Mouse (Mus musculus) kidney, adult 8-10 months (tissue): ENCODE results near the gene Morc2a.

Experiments used
- DNase-seq, 2 experiments: peaks; one replicate each; pipeline ENCODE4 v3.0.0; 2022

Morc2a gene

DNA sequence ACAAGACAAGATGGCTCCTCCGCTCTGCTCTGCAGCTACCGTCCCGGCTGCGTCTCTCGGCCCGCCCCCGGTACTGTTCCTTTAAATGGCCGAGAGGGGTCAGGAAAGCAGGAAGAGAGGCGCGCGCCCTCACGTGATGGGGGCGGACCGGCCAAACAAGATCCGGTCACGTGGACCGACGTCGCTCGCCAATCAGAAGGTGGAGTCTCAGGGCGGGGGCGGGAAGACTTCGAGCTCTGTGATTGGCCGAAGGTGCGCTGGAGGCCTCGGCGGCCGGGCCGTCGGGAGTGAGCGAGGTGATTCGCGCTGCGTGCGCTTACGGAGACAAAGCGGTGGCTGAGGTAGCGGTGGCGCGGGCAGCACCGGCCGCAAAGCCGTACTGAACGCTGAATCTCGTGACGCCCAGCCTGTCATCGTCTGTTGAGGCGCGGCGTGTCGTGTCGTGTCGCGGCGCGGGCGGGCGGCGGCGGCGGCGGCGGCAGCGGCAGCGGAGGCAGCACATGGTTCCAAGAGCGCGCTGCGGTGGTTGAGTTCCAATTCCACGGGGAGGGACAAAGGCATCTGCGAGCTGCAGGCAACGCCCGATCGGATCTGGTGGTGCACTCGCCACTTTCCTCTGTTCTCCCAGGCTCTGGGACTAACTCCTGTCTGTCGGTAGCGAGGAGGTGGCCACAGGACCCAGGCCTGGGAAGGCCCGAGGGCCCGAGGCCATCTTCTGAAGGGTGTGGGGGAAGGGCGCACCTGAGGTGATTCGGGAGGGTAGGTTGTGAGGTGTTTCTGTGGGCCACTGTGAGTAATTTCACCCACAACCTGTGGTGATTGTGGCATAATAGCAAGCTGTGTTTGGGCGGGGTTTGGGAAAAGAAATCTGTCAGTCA lies at the start of gene Morc2a:
Morc2a (plus strand) TSS at position 228 of the 878 bp plus-strand sequence.
- DNase-seq: peak; percentile 97

- peak in 1 of 2 experiments; percentile 14 for DNase-seq
These were observed 47.0 kb upstream of the Morc2a start for GRCm38 (mm10) chr11:3601966-3602365.

DNA sequence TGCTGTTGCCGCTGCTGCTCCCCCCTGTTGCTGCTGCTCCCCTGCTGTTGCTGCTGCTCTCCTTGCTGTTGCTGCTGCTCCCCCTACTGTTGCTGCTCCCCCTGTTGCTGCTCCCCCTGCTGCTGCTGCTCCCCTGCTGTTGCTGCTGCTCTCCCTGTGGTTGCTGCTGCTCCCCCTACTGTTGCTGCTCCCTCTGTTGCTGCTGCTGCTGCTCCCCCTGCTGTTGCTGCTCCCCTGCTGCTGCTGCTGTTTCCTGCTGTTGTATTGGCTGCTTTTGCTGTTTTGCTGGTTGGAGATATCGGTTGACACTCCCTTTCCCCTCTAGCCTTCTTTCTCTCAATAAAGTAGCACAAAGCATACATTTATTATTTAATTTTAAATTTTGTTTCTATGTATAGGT lies 46.3 kb upstream of the Morc2a start:
- DNase-seq: peak; percentile 32 to 37

- peak; percentile 19 to 28 for DNase-seq
These were observed 42.5 kb upstream of the Morc2a start for GRCm38 (mm10) chr11:3606456-3606855.

- no peak for DNase-seq
These were observed 33.4 kb upstream of the Morc2a start for GRCm38 (mm10) chr11:3615576-3615975.

GRCm38 (mm10) chr11:3622826-3623225 lies 26.2 kb upstream of the Morc2a start:
- DNase-seq: no peak

DNA sequence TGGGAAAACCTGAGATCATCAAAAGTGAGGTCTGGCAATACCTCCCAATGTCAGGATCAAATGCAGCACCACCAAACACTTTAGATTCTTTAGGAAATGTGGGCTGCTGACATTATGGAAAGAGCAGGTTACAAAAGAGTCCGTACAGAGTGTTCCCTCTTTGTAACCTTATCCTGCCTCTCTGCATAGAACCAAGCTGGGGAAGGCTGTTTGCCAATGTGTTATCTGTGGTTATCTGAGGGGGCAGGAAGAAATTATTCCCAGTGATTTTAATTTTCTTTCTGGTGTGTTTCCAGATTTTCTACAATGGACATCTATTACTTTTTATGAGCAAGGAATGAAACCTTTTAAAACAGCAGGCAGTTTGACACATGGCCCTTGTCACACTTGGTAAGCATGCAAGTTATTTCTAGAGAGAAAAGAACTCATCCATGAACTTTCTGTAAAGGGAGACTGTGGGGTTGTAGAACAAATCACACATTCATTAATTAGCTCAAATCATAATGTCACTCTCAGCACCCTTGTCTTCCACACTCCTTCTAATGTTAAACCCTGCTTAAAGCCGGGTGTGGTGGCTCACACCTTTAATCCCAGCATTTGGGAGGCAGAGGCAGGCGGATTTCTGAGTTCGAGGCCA lies 24.5 kb upstream of the Morc2a start:
- no peak for DNase-seq

DNA sequence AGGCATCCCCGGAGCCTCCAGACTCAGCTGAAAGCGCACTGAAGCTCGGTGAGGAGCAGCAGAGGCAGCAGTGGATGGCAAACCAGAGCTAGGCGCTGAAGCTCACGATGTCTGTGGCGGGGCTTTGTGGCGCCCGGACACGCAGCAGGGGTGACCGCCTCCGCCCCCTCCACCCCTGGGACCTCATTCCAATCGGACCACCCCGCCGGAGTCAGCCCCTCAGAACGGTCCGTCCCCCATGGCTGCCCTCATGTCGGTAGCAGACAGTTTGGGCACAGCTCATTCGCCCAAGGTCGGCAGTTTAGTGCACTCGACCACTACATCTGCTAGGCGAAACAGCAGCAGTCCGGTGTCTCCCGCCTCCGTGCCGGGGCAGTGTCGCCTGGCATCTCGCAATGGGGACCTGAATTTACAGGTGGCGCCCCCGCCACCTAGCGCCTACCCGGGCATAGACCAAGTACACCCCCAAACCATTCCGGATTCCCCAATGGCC lies 19.9 kb upstream of the Morc2a start:
- DNase-seq: peak in 1 of 2 experiments; percentile 11

- peak; percentile 23 to 32 for DNase-seq
These were observed 15.7 kb upstream of the Morc2a start for GRCm38 (mm10) chr11:3633269-3633668.

- no peak for DNase-seq
These were observed 1.3 kb upstream of the Morc2a start for GRCm38 (mm10) chr11:3647688-3648087.

DNA sequence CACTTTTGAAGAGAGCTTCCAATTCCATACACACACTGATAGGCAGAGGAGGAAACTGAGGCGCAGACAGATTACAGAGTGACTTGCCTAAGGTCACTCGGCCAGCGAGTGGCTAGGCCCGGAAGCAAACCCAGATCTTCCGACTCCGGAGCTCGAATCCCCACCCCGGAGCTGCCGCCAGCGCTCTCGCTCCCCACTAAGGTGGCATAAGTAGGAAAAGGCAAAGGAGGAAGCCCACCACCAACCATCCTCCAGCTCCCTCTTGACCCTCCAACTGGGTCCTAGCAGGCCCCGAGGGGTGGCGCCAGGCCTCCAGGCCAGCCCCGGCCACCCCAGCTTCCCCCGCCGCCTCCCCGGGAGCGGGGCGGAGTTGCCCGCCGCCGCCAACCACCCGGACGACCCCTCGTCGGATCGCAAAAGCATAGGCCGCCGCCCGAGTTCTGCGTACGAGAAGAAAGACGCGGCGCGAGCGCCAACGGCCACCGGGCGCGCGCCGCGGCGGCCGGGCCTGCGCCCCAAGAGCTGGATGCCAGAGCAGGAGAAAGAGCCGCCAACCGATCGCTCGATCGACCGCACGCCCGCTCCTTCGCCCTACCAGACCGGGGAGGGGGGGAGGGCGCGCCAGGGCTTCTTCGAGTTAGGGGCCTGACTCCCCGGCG lies 557 bp upstream of the Morc2a start:
- peak; percentile 35 to 38 for DNase-seq

DNA sequence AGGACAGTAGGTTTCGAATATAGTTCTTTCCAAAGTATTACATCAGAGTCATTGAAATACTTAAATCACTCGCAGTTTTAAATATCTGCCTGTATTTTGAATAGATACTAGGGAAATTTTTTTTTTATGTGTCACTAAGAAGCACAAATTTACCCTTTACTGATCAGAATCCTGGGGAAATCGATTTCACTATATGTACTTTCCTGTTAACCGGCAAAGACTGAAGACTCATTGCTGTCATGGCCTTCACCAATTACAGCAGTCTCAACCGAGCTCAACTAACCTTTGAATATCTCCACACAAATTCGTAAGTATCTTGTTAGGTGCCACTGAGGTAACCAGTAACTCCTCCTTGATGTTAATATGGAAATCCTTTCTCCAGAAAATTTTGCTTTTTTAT lies 1.1 kb downstream of the Morc2a start:
- DNase-seq: no peak

DNA sequence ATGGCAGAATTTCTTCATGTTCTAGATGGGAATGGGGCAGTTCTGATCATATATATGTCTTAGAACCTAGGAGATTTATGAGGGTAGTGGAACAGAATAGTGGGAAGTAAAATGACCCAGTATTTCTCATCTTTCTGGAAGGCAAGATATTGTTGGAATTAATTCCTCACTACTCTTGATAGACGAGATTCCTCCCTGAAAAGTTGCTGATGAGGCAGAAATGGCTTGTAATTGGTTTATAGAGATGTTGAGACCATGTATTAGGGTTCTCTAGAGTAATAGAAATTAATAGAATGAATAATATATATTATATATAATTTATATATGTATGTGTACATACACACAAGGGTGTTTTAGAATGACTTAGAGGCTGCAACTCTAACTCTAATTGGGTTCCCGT lies 13.0 kb downstream of the Morc2a start:
- no peak for DNase-seq

DNA sequence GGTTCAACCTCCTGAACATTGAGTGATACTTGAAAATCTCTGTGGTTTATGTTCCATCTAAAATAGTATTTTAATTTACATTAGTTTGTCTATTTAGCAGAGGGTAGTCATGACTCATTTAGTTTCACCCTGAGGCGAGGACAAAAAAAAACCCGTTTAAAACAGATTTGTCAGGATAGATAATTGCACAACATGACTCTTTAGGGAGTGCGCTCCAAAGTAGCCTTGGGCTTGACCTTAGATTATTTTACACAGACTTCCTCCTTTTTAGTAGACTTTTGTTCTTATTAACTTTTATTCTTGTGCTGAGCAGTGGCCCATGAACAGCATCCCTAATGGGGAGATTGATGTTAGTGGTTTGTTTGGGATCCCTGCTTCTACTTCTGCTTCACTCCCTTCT lies 18.5 kb downstream of the Morc2a start:
- DNase-seq: no peak

DNA sequence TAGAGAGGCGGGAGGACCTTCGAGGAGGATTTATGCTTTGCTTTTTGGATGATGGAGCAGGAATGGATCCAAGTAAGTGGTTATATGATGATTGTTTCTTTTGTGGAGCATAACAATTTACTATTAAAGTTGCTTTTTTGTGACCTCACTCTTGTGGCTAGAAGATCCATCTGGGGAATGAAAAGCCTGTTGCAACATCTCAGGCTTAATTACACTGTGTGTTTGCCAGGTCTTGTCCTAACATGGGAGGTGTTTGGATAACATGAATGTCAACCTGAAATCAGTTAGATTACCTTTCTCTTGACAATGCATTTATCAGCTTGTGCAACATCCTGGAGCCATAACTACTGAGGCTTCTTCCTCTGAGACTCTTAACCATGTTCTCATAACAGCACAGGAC lies 19.8 kb downstream of the Morc2a start:
- no peak for DNase-seq

GRCm38 (mm10) chr11:3669849-3670248 lies 20.9 kb downstream of the Morc2a start:
- no peak for DNase-seq

DNA sequence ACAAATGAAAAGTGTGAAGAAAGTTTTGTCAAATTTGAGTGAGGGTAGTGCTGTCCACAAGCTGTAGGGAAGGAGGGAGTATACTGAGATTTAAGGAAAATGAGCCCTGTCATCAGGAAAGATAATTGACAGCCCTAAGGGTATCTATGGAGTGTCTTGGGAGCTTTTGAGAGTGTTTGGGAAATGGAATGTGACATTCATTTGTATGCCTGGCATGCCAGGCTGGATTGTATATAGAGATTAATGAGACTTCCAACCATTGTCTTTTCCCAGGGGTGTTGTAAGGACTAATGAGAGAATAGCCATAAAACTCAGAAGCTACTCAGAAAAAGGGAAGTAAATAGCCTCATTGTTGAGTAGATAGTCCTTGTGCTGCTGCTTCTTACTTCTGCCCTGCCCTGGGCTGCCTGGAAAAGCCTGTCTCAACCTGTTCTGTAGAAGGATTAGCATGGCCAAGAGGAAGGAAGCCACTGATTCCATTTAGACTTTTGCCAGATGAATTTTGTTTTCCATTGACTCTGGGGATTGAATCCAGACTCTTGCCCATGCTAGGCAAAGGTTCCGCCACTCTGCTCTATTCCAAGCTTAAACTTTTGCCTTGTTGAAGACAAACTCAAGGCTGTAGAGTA lies 22.1 kb downstream of the Morc2a start:
- DNase-seq: no peak

DNA sequence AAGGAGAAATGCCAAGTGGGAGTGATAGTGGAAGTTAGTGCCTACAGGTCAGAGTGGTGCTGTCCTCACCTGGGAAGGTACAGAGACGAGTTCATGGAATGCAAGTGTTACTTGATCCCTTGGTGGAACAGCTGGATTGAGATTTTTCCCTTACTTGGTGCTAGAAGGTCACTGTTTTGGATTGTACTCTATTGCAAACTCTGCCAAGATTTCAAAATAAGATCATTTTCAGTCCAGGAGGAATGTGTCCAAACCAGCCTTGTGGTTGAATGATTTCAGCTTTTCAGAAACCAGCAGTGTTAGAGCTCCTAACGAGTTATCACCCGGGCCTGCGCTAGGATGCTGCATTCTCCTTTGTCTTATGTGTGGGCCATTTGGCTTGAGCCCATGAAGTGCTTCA lies 25.6 kb downstream of the Morc2a start:
- no peak for DNase-seq

- no peak for DNase-seq
These were observed 27.4 kb downstream of the Morc2a start for GRCm38 (mm10) chr11:3676423-3676822.

DNA sequence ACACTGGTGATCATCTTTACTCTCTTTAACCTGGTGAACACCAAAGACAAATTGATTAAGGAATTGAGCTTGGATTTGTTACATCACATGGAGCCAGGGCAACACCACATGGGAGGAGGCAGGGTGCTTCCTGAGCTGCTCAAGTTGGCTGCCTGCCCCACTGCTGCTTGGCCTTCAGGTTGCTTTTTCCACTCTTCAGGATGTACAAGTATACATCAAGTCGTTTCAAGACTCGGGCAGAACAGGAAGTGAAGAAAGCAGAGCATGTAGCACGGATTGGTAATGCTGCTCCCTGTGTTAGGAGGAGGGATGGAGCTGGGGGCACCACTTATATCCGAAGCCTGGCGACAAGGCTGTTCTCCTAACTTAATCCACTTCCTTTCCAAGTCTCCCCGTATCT lies 28.2 kb downstream of the Morc2a start:
- DNase-seq: peak in 1 of 2 experiments; percentile 19

DNA sequence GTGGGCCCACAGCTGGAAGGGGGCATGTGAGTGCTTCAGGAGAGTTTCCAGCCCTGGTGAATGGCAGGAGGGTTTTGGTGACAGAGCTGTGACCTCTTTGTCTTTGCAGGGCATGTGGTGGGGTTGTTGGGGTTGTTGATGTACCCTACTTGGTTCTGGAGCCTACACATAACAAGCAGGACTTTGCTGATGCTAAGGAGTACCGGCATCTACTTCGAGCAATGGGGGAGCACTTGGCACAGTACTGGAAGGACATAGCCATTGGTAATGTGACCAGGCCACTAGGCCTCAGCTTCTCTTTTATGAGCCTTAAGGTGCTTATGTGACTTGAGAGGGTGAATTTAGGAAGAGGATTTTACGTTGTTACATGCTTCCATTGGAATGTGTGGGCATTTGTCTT lies 30.8 kb downstream of the Morc2a start:
- no peak for DNase-seq

GRCm38 (mm10) chr11:3683696-3684095 lies 34.7 kb downstream of the Morc2a start:
- DNase-seq: no peak

GRCm38 (mm10) chr11:3684232-3684631 lies 35.2 kb downstream of the Morc2a start:
- no peak for DNase-seq
